In the genomic region with DNA sequence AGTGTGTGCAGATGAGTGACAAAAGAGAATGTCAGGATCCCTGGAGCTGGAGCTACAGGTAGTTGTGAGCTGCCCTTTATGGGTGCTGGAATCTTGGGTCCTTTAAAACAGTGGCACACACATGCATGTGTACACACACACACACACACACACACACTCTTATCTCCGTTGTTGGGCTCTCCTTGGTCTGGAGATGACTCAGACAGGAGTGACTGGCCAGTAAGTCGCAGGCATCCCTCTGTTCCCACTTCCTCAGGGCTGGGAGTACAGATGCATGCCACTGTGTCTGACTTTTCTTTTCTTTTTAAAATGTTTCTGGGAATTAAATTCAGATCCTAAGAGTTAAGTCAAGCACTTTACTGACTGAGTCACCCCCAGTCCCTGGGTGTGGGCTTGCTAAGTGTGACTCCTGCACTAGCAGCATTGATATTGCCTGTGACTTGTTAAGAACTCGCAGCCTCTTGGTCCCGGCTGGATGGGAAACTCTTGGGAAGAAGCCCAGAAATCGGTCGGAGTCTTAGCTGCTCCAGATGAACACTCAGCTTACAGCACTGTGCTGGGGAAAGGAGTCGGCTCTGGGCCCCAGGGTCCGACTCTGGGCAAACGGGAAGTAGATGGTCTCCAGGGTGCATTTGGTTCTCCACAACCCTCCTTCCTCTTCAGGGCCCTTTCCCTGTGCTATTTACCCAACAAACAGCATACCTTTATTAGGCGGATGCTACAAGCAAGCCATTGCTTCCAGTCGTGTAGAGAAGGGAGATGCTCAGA, we compare ENCODE assay signal across 12 mouse cellular contexts.
DNase-seq lines count a peak whose midpoint lies in the region; ATAC-seq and TF ChIP-seq lines count a peak whose summit lies in the region.
"Had no signal": no experiment of that assay in that cellular context is flagged by ENCODE, and none has a peak within 500 bp of the region (broad histone marks: within the 10 kb centered on the region; RNA-seq: fewer than 3 reads in every experiment).

No protein-coding gene starts in this region.

- 46% methylated on average over 11 of the region's 11 CpGs for WGBS in stomach, postnatal 0 days
- WGBS in intestine, embryonic 16.5 days: 62% methylated on average over 11 of the region's 11 CpGs

- H3K27ac ChIP-seq in stomach, postnatal 0 days (replicated peaks): no peak overlapping the region
- H3K27ac ChIP-seq in intestine, embryonic 16.5 days (ENCODE audit: low read length): no peak overlapping the region
- H3K27ac ChIP-seq: forebrain, embryonic 12.5 days; left cerebral cortex, adult 2 months; lung, embryonic 15.5 days had no signal

- DNase-seq in adrenal gland, postnatal 10 days: peak; percentile 10
- no peak for DNase-seq in adrenal gland, postnatal 25 days
- DNase-seq in left cerebral cortex, postnatal 4 days: peak; percentile 47
- DNase-seq in left cerebral cortex, adult 18-20 months (ENCODE audit: low spot score in 2 of 2): no peak
- DNase-seq in stomach, postnatal 0 days (ENCODE audit: low spot score): peak; percentile 47
- DNase-seq in kidney, adult 11 months: no peak

- ATAC-seq in common myeloid progenitor, adult 5-6 weeks (replicated peaks; ENCODE audit: low read depth, poor library complexity, severe bottlenecking): peak; percentile 62
- peak; percentile 83 for ATAC-seq in stomach, postnatal 0 days (ENCODE audit: low FRiP score, low TSS enrichment)
- no peak for ATAC-seq in intestine, embryonic 16.5 days

- no peaks in the 10 kb centered on the region for H3K36me3 ChIP-seq in stomach, postnatal 0 days (ENCODE audit: control insufficient read depth, insufficient read depth, low read length)
- no peaks in the 10 kb centered on the region for H3K36me3 ChIP-seq in intestine, embryonic 16.5 days (ENCODE audit: control insufficient read depth, insufficient read depth, low read length)
- H3K36me3 ChIP-seq: forebrain, embryonic 12.5 days; G1E; lung, embryonic 15.5 days had no signal

- TF ChIP-seq EP300 in stomach, postnatal 0 days (optimal IDR thresholded peaks at IDR 0.05): no peak

- no peak overlapping the region for H3K9ac ChIP-seq in stomach, postnatal 0 days (ENCODE audit: low read length)
- H3K9ac ChIP-seq in intestine, embryonic 16.5 days (ENCODE audit: low read depth, low read length): no peak overlapping the region
- H3K9ac ChIP-seq: forebrain, embryonic 12.5 days; lung, embryonic 15.5 days had no signal

- no peaks in the 10 kb centered on the region for H3K27me3 ChIP-seq in stomach, postnatal 0 days (ENCODE audit: control insufficient read depth, insufficient read depth, low read length)
- no peaks in the 10 kb centered on the region for H3K27me3 ChIP-seq in intestine, embryonic 16.5 days (replicated peaks; ENCODE audit: control insufficient read depth, insufficient read depth, low read length)
- H3K27me3 ChIP-seq: lung, embryonic 15.5 days had no signal

- no peak overlapping the region for H3K4me3 ChIP-seq in stomach, postnatal 0 days (ENCODE audit: low read depth, low read length)
- no peak overlapping the region for H3K4me3 ChIP-seq in intestine, embryonic 16.5 days (ENCODE audit: low read length)
- H3K4me3 ChIP-seq: forebrain, embryonic 12.5 days; left cerebral cortex, adult 2 months; lung, embryonic 15.5 days had no signal

- no peaks in the 10 kb centered on the region for H3K9me3 ChIP-seq in stomach, postnatal 0 days (ENCODE audit: control insufficient read depth, low read length)
- H3K9me3 ChIP-seq in intestine, embryonic 16.5 days (ENCODE audit: control insufficient read depth, low read length): no peaks in the 10 kb centered on the region
- H3K9me3 ChIP-seq: lung, embryonic 15.5 days had no signal

- no peak overlapping the region for H3K4me2 ChIP-seq in stomach, postnatal 0 days (replicated peaks; ENCODE audit: low read depth)
- no peak overlapping the region for H3K4me2 ChIP-seq in intestine, embryonic 16.5 days (ENCODE audit: low read depth, low read length)
- H3K4me2 ChIP-seq: forebrain, embryonic 12.5 days; lung, embryonic 15.5 days had no signal

- H3K4me1 ChIP-seq in stomach, postnatal 0 days (replicated peaks; ENCODE audit: control insufficient read depth, insufficient read depth): no peaks in the 10 kb centered on the region
- no peaks in the 10 kb centered on the region for H3K4me1 ChIP-seq in intestine, embryonic 16.5 days (ENCODE audit: control insufficient read depth, insufficient read depth, low read length)

- no peak for TF ChIP-seq CTCF in stomach, postnatal 0 days (IDR thresholded peaks at IDR 0.05; ENCODE audit: low read depth)

- intact Hi-C loops in left cerebral cortex, postnatal 4 days (cut with DNase I): loop anchor here (5.0 kb wide), 1 partner anchor 453 kb away; no protein-coding TSS in a partner anchor

Comparison
In these comparisons a context has a peak if more than half of its experiments do, and no peak if none do; other contexts are left out.
1. DNase-seq: peak in adrenal gland, postnatal 10 days (single experiment), left cerebral cortex, postnatal 4 days (single experiment) and stomach, postnatal 0 days (single experiment); none in adrenal gland, postnatal 25 days (single experiment), left cerebral cortex, adult 18-20 months (0 of 2) and kidney, adult 11 months (single experiment).